Mouse (Mus musculus) mature B cell (primary cell): ENCODE measurements around the gene Defb29.

Experiments used
- in situ Hi-C: fragments of 300-500 bp; cut with MboI; formaldehyde crosslinking; loops from 2 replicates; pipeline ENCODE4 v1.14.3; 2019

Defb29 gene

DNA sequence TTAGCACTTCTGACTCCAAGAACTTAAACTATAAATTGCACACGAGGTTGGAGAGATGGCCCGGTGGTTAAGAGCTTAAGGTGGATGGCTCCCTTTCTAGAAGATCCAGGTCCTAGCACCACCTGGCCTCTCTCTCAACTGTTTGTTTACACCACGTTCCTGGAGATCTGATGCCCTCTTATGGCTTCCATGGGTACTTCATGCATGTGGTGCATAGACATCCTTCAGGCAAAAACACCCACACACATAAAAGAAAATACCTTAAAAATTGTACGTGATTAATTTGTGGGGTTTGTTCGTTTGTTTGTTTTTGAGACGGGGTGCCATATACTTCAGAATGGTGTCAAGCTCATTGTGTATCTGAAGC lies 39.1 kb downstream of the Defb29 start:
- in situ Hi-C loops: no loop called here

DNA sequence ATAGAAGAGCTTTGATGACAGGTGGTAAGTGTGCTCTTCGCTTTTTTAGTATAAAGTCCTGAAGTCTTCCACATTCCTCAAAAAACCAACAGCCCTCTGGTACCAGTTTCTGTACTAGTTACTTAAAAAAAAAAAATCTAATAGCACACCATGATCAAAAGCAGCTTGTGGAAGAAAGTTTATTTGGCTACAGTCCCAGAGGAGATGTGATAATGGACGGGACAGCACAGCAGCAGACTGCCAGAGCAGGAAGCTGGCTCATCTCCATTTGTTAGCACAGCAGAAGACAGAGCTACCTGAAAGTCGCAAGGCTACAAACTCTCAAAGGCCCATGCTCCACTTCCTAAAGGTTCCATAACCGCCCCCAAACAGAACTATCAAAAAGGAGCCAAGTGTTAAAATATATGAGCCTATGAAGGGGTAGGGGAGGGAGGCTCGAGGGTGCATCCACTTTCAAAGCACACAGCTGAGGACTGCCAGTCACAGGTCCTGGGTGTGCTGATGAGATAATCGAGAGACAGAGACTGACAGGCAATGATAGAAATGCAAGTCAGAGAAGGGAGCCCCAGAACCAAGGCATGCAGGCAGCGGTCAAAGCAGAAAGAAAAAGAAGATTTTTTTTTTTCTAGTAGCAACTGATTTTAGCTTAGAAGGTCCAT lies 39.6 kb downstream of the Defb29 start:
- in situ Hi-C loops: no loop called here

DNA sequence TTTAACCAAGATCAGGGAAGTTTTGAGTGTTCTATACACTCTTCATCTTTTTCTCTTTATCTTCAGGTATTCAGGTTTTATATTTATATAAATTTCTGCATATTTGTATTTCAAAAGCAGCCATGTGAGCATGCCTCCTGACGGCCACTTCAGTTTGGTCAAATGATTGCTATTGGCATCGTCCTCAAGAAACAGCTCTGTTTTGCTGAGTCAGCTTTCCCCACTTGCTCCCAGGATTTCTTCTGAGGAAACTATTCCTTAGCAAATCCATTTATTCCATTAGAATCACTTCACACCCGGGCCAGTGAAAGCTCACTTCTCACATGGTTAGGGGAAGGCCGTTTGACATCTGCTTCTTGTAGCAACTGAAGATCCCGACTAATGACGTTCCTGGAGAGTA lies 41.9 kb downstream of the Defb29 start:
- in situ Hi-C loops: no loop called here

DNA sequence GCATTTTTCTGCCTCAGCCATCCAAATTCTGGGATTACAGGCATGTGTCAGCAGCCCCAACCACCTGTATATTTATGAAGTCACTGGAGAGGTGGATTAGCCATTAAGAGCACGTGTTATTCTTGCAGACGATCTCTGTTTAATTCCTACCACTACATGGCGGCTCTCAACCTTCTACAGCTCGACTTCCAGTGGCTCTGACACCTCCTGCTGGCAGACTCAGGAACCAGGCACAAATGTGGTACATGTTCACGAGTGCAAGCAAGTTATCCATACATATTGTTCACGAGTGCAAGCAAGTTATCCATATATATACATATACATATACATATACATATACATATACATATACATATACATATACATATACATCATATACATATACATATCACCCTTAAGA lies 46.7 kb downstream of the Defb29 start:
- in situ Hi-C loops: no loop called here

DNA sequence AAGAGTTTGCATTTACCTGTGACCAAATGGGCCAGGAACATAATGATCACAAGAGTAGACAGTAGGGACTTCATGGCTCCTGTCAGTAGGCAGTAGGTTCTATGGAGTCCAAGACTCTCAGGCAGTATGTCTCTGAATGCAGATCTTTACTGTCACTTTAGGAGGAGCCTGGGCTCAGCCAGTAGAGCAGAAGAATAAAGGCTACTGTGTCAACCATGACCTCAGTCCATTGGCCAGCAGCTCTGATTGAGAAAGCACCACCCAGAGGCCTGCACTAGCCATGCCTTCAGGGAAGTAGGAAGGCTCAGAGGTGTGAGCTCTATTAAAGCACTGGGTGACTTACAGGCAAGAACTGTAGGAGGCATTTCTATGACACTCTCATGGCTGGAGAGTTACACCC lies 49.9 kb downstream of the Defb29 start, which contains the start of gene Defb22:
Gene Defb22 (minus strand): TSS at position 101 of the 400 bp plus-strand sequence.
- in situ Hi-C loops: no loop called here
